Mouse (Mus musculus): ENCODE measurements around the gene Chst3.
A peak's percentile ranks its signal among the peaks of the same experiment; 100 is the strongest.
"Not testable (repeated sequence)": the region's sequence is repeated elsewhere in the genome, so short reads cannot be mapped to it uniquely, and the experiment has no call there.

The Chst3 gene

DNA sequence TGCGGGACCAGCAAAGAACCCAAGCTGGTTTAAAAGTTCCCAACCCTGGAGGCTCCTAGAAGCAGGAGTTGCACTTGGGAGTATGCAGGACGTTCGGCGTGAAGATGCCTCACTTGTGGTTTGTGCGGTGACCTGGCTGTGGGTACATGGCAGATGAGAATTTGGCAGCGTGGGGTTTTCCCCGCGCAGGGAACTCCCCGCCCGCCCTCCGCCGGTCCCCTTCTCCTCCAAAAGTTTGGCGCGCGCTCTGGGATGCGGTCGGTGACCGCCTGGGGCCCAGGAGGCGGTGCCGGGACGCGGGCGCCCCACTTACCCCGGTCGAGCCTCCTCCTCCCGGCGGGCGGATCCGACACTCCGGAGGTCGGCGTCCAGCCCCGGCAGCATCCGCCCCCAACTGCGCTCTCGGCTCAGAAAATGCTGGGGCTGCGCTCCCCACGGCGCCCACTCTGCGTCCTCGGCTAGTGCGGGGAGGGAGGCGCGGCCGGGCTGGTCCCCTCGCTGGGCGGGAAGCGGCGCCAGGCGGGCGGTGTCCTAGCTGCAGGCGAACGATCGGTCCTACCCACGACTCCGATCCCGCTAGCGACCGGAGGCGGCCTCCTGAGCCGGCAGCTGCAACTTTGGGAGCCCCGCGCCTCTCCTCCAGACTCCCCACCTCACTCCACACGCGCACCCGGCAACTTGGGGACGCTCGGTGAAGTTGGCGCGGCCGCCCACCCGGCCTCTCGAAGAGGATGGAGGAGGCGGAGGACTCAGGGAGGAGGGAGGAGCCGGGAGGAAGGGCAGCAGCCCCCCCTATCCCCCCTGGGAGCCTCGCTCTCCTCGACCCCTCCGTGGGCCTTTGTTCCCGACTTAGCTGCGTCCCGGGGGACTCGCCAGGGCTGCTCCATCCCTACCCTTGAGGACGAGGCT is at the start of gene Chst3:
Chst3 (minus strand) TSS at position 670 of the 909 bp plus-strand sequence.
- no peak for DNase-seq (ENCODE audit: low read depth, low spot score)

DNA sequence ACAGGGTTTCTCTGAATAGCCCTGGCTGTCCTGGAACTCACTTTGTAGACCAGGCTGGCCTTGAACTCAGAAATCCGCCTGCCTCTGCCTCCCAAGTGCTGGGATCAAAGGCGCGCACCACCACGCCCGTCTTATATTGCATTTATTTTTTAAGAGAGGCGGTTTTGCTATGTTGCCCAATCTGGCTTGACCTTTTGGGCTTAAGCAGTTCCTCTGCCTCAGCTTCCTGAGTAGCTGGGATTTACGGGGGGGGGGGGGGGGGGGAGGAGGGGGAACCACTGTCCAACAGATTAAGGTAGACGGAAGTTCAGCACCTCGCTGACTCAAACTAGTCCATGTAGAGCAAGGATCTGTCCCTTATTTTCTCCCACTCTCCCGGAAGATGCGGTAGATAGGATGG is 49.7 kb upstream of the Chst3 start:
- no peak for DNase-seq (ENCODE audit: low read depth, low spot score)

- no peak for DNase-seq (ENCODE audit: low read depth, low spot score)
Measured at GRCm38 (mm10) chr10:60266842-60267401, 47.9 kb upstream of the Chst3 start.

GRCm38 (mm10) chr10:60265252-60265651 is 46.2 kb upstream of the Chst3 start:
- peak; percentile 27 for DNase-seq (ENCODE audit: low read depth, low spot score)

GRCm38 (mm10) chr10:60263351-60263750 is 44.3 kb upstream of the Chst3 start:
- DNase-seq (ENCODE audit: low read depth, low spot score): no peak

DNA sequence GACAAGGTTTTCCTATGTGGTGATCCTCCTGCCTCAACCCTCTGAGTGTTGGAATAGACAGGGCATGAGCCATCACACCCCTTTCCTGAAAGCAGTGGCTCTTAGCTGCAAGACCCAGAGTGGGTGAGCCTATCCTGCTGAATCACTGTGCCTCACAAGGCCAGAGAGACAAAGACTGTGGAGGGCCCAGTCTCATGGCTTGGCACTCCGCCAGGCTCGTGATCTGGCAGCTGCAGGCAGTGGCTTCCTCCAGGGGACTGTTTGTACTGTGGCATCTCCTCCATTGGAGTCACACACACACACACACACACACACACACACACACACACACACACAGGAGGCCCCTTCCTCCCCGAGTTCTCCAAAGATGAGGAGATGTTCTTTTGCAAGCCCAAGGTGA is 43.3 kb upstream of the Chst3 start:
- peak; percentile 94 for DNase-seq (ENCODE audit: low read depth, low spot score)

DNA sequence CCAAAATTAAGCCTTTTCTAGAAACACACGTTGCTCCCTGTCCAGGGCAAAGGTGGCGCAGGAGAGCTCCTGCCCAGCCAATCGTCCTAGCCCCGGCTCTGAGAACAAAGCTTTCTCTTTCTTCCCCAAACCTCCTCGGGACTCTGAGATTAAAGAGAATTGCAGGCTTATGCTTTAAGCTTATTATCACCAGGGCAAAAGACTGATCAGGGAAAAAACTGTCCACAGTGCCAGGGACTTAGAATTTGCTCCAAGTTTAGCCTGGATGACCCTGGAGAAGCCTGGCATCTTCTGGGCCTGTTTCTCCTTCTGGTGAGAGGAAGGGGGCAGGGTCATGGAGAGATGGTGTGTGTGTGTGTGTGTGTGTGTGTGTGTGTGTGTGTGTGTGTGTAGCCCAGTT is 42.5 kb upstream of the Chst3 start:
- DNase-seq (ENCODE audit: low read depth, low spot score): no peak

- DNase-seq (ENCODE audit: low read depth, low spot score): peak; percentile 30
Measured at GRCm38 (mm10) chr10:60260557-60261294, 41.7 kb upstream of the Chst3 start.

DNA sequence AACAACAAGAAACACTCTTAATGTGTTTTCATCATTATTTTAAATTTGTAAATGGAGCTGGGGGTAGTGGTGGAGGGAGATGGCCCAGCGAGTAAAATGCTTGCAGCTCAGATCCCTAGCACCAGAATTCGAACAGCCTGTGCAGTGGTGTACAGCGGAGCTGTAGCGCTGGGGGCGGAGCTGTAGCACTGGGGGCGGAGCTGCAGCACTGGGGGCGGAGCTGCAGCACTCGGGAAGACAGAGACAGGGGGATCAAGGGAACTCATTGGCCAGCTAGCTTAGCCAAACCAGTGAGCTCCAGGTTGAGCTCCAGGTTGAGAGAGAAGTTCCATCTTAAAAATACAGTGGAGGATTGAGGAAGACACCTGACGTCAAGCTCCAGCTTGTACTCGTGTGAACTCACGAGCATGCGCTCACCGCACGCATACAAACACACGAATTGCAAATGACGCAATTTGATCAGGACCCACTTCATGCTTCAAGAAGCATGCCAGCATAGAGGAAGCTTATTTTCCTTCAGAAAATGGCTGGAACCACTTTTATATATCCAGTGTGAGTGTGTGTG is 38.3 kb upstream of the Chst3 start:
- no peak for DNase-seq (ENCODE audit: low read depth, low spot score)

DNA sequence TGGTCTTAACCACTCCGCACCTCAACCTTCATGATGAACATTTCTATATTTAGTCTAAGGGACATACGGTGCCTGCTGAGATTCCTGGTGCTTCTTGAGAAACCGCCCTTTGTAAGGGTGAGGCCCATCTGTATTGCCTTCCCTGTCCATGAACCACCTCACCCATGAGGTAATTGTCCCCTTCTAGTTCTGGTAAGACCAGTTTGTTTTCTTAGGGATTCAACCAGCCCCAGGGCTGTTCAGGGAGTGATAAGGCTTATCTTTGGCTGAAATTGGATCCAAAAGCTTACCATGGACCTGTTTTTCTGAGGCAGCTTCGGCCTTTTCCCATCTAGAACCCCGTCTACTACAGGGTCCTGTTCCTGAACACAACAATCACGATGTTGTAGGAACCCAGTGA is 37.0 kb upstream of the Chst3 start:
- DNase-seq (ENCODE audit: low read depth, low spot score): no peak

- peak; percentile 37 for DNase-seq (ENCODE audit: low read depth, low spot score)
Measured at GRCm38 (mm10) chr10:60252606-60253005, 33.5 kb upstream of the Chst3 start.

DNA sequence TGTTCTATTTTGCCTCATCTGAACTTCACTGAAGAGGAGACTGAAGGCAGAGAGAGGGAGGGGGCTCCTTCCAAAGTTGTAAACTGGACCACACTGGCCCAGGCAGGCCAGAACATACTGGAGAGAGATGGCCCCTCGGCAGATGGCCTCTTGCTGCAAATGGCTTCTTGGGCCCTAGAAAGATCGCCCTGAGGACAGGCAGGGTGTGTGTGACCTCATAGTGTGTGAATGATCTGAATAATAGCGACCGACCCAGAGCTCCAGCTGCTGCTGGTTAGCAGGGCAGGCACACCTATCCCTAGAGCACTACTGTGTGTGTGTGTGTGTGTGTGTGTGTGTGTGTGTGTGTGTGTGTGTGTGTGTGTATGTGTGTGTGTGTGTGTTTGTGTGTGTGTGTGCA is 33.1 kb upstream of the Chst3 start:
- no peak for DNase-seq (ENCODE audit: low read depth, low spot score)

- DNase-seq (ENCODE audit: low read depth, low spot score): no peak
Measured at GRCm38 (mm10) chr10:60250426-60250965, 31.4 kb upstream of the Chst3 start.

DNA sequence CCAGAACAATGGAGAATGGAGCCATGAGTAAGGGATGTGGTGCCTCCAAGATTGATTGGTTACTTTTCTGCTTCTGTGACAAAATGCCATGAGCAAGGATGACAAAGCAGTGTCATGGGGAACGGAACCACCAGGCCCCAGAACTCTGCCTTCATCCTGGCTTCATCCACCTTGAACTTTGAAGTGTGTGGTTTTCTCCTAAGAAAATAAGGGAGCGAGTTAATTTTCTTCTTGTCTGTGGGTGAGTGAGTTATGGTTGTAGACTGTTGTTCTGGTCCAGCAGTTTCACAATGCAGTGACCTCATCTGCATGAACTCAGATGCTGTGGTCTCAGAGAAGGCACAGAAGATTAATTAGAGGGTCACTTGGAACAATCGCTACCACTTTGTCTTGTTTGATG is 29.3 kb upstream of the Chst3 start:
- not testable (repeated sequence) for DNase-seq (ENCODE audit: low read depth, low spot score)

GRCm38 (mm10) chr10:60246519-60246918 is 27.5 kb upstream of the Chst3 start:
- peak; percentile 77 for DNase-seq (ENCODE audit: low read depth, low spot score)

DNA sequence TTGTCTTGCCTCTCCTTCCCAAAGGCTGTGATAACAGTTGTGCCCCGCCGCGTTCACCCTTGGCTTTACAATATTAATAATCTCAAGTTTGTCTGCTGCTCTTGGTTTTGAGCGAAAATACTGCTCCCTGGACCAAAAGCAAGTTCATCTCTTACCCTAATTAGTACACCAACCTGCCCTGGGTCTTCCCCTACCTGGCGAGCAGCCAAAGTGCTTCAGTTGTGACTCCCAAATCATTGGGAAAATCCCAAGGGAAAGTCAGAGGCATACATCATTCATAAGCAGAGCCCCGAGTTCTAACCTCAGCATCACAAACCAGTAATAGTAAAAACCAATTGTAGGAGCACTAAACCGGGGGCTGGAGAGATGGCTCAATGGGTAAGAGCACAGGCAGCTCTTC is 26.6 kb upstream of the Chst3 start:
- no peak for DNase-seq (ENCODE audit: low read depth, low spot score)

GRCm38 (mm10) chr10:60245041-60245440 is 26.0 kb upstream of the Chst3 start:
- DNase-seq (ENCODE audit: low read depth, low spot score): peak; percentile 93

DNA sequence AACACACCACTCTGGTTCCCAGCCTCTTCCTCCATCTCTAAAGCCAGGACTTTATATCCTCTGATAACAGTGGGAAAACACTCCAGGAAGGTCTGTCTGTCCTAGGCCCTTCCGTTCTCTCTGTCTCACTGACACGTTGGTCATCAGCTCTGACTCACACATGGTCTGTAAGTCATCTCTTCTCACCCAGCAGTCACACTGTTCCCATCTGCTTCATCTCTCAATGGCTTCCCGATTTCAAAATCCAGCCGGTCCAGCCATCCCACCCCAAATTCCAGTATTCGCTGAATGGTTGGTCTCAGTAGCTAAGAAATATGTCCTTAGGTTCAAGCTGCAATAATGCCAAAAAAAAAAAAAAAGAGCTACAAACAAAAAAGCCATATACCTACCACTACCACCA is 24.9 kb upstream of the Chst3 start:
- no peak for DNase-seq (ENCODE audit: low read depth, low spot score)

- no peak for DNase-seq (ENCODE audit: low read depth, low spot score)
Measured at GRCm38 (mm10) chr10:60240416-60240815, 21.4 kb upstream of the Chst3 start.

DNA sequence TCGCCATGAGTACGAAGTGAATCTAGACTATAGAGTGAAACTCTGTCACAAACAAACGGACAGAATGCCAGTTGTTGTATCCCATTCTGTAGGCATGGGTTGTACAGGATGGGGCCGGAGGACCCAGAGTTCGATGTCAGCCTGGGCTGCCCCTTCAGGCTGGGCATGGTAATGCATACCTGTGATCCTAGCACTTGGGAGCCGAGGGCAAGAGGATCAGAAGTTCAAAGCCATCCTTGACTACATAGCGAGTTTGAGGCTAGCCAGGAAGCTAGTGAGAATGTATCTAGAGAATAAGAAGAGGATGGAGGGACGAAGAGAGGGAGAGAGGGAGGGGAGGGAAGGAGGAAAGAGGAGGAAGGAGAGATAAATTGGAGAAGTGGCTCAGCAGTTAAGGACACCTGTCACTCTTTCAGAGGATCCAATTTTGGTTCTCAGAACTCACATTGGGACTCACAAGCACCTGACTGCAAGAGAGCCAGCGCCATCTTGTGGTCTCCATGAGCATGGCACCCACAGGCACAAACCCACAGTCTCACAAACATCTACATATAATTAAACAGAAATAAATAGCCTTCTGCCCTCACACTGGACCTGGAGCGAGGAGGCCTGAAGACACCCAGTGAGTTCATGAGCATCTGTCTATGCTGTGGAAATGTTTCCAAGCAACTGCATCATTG is 18.6 kb upstream of the Chst3 start:
- DNase-seq (ENCODE audit: low read depth, low spot score): peak; percentile 77

GRCm38 (mm10) chr10:60235876-60236275 is 16.8 kb upstream of the Chst3 start:
- DNase-seq (ENCODE audit: low read depth, low spot score): not testable (repeated sequence)

All from brain, adult 2 months (tissue).